Mouse (Mus musculus) cerebellum, adult 9-10 months (tissue): ENCODE data around the gene Dynlt1c.
"Not testable (repeated sequence)": the region's sequence is repeated elsewhere in the genome, so short reads cannot be mapped to it uniquely, and the experiment has no call there.

Source experiments
- DNase-seq: peaks from one replicate; pipeline ENCODE4 v3.0.0; 2022

Gene Dynlt1c

DNA sequence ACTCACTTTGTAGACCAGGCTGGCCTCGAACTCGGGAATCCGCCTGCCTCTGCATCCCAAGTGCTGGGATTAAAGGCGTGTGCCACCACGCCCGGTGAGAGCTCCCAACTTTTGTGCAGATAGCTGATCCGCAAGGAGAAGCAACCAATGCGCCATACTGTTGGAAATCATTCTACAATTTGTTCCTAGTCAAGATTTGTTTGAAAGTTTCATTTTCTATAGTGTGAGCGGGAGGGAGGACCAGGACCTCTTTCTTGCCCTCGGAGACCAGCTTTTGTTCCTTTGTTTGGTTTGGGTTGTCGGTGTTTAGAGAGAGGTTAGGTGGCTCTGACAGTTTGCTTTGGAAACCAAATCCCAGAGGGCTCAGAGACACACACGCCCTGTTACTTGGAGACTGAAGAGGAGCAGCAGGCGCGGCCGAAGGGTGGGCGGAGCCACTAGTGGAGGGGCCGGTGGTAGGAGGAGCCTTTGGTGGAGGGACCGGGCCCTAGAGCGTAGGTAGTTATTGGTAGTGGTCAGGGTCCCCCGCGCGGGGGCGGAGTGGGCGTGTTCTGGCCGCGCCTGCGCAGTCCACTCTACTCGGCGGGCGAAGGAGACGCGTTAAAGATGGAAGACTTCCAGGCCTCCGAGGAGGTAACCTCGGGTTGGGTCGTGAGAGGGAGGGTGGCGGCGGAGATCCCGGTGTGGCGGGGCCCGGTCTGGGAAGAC is at the start of gene Dynlt1c:
TSS of gene Dynlt1c (plus strand) at position 468 of the 708 bp plus-strand sequence.
- peak; percentile 84 for DNase-seq

DNA sequence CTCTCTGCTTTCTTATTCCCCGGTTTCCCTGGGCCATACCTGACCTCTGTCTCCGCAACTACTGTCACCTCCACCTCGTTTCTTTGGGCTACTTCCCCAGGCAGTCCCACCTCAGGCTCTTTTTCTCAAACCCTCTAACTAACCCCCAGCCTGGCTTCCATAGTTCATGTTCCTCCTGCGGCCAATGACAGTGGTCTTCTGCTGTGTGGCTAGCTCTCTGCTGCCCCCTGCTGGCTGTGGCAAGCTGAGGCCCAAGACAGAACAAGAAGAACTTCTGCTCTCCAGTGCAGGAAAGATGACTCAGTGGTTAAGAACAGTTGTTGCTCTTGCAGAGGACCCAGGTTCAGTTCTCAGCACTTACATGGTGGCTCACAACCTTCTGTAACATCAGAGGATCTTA is 47.7 kb upstream of the Dynlt1c start:
- not testable (repeated sequence) for DNase-seq

DNA sequence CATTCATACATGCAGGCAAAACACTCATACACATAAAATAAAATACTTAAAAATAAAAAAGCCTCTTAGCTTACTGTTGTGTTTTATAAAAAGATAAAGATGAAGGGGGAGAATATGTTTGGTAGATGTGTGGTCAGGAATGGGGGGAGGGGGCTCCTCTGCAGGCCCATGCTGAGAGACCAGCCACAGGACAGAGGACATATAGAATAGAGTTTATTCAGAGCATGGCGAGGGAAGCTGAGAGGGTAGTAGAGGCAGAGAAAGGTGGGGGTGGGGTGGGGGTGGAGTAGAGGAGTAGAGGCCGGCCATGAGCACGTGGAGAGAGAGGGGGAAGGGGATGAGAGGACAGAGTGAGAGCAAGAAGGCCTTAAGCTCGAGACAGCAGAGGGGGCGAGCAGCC is 47.2 kb upstream of the Dynlt1c start:
- DNase-seq, result not testable (repeated sequence)

DNA sequence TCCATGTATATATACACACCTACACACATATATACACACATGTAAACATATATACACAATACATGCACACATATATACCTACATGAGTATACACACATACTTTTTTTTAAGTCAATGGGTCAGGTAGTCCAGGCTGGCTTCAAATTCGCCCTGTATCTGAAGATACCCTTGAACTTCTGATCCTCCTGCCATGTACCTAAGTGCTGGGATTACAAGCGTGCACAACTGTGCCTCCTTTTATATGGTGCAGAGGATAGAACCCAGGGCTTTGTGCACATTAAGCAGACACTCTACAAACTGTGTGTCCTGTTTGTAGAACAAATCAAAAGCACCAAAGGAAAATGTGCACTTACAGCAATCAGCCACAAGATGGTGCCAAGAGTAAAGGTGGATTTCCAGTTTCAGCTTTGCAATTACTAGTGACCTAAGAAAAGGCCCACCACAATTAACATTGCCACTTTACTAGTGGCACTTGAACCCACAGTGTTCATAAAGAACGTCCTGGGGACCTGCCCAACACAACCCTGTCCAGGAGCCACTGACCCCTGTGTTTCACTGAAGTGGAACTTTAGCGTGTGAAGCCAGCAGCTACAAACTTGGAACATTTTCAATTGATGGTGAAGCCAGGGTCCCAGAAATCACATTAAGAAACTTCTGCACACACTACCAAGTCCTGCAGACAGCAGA is 41.9 kb upstream of the Dynlt1c start:
- DNase-seq, result not testable (repeated sequence)

DNA sequence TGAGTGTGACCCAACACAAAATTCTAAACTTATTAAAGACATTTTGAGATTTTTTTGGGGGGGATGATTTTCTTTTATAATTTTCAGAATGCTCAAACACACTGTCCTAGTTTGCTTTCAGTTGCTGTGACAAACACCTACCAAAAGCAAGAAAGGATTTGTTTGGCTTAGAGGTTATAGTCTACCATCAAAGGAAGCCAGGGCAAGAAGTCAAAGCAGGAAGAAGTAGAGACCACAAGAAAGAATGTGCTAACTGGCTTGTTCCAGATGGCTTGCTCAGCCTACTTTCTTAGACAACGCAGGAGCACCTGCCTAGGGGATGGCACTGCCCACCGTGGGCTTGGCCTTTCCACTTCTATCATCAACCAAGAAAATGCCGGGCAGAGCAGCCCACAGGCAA is 36.6 kb upstream of the Dynlt1c start:
- DNase-seq, result not testable (repeated sequence)

DNA sequence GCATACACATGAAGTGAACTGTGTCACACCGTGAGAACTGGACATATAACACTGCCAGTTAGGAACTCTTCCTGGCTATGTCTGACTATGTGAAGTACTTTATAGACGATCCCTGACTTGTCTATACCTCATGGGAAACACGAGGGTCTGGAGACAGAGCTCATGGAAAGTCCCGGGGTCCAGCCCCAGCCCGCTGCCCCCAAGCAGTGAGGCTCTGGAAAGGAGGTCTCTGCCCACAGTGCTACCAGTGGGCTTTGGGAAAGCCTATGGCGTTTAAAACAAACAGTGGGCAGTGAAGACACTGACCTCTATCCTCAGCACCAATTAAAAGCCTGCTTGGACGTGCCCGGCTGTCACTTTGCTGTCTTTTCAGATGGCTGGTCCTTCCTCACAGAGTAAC is 33.6 kb upstream of the Dynlt1c start:
- not testable (repeated sequence) for DNase-seq

DNA sequence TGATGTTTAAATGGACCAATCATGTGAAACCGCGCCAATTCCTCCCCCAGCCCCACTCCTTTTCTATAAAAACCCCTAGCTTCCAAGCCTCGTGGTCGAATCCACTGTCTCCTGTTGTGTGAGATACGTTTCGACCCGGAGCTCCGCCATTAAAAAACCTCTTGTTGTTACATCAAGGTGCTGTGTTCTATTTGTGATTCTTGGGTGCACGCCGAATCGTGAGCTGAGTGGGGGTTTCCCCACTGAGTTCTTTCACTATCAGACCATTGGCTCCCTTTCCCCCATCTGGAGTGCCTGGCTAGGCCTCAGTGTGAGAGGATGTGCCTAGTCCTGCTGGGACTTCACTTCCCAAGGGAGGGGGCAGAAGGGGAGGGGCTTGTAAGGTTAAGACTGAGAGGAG is 30.2 kb upstream of the Dynlt1c start:
- DNase-seq, result not testable (repeated sequence)

DNA sequence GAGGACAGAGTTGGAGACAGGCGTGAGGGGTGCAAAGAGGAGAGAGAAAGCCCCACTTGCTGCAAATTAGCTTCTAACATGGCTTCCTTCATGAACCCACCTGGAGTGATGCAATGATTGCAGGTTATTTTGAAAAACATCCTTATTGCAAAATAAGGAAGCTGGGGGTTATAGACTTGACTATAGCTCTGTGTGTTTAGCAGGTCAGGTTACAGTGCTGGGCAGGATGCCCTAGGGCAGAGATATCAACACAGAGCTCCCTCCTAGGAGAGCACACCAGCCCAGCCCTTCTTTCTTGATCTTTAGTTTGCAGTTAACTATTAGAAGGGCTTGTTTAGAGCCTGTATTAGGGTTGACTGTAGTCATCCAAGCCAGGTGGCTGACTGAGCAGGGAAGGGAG is 29.3 kb upstream of the Dynlt1c start:
- not testable (repeated sequence) for DNase-seq

DNA sequence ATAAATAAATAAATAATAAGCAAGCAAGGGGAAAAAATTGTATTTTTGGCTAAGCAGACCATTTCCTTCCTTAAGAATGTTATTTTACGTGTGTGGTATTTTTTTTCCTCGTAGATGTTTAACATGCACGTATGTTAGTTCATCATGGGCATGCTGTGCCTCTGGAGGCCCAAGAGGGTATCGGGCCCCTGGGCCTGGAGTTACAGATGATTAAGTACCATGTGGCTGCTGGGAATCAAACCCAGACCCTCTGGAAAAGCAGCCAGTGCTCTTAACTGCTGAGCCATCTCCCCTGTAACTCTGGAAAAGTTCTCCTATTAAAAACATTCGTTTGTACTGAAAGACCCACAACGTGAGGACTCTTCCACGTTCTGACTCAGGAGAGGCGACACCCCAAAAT is 26.1 kb upstream of the Dynlt1c start:
- DNase-seq, result not testable (repeated sequence)

DNA sequence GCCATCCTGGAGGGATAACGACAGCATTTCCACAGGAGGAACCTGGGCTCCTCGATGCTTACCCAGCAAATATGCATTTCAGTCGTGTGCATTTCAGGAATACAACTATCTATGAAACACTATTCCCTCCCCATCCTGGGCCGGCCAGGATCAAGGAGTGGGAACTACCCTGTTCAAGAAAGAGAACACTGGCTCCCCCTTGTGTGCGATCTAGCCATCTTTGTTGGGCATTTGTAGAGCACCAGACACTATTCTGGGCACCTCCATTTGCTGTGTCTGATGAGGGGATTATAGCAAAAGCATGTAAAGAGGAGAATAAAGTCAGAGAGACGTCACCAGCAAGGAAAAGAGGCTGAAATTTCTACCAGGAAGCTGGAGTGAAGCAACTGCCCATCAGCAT is 12.8 kb upstream of the Dynlt1c start:
- not testable (repeated sequence) for DNase-seq

DNA sequence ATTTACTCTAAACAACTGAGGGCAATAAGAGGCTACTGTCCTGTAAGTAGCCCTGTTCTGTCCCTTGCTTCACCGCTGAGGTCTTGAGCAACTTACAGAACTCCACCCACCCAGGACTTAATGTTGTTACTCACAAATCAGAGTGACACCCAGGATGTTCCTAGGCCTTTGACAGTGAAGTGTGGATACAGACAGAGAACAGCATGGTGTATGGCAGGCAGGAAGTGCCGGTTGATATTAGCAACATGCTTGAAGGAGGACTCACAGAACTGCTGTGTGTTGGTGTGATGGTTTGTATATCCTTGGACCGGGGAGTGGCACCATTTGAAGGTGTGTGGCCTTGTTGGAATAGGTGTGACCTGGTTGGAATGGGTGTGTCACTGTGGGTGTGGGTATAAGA is 9.4 kb upstream of the Dynlt1c start:
- DNase-seq, result not testable (repeated sequence)

DNA sequence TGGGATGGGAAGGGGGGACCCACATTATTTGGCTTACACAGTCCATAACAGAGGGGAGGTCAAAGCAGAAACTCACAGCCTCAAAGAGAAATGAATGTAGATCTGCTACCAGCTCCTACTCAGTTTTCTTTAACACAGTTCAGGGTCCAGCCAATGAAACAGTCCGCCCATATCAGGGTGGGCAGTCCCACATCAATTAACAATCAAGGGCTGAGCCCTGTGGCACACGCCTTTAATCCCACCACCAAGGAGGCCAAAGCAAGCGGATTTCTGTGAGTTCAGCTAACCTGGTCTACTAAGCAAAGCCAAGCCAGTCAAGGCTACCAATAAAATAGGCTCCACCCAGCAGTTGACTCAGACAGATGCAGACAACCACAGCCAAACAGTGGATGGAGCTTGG is 7.6 kb upstream of the Dynlt1c start:
- not testable (repeated sequence) for DNase-seq

DNA sequence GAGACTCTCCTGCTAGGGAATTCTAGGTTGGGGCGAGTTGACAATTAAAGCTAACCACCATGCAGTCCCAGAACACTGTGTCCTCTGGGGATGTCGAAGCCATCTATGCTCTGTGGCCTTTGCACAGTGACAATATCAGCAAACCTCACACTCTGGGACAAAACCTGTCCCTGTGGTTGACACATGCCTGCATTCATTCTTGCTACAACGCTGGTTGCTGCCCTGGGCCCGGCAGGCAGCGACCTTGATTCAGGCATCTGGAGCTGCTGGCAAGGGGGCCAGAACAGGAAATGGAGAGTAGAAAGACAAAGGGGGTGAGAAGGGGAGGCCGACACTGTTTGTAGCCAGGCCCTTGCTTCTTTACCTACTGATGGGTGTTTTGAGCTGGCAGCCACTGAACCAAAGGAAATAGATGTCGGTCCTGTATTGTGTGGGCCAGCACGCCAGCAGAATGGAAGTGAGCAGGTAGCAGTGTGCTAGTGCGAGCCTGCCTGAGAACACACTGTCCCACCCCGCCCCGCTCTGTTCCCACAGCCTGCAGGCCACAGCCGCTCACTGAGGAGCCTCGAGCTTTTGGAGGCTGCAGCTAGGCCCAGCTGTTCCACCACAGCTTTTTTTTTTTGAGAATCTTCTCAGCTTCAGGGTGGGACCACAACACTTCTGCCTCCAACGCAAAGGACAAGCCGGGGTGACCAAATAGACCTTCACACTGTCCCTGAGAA is 5.5 kb upstream of the Dynlt1c start:
- DNase-seq, result not testable (repeated sequence)

DNA sequence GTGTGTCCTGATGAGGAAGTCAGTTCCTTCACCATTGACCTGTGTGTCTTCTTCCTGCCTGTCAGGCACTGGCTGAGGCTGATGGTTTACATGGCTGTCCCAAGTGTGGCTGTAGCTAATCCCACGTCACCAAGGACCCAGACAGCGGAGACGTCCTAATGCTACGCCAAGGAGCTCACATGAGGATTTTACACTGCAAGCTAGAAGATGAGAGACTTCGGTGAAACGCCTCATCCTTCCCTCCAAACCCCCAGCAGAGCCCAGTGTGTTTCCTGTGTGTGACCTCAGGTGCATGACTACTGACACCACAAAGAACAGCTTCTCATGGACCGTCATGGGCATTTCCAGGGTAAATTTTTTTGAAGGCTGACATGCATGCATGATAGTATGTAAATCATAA is 3.1 kb upstream of the Dynlt1c start:
- DNase-seq, result not testable (repeated sequence)

DNA sequence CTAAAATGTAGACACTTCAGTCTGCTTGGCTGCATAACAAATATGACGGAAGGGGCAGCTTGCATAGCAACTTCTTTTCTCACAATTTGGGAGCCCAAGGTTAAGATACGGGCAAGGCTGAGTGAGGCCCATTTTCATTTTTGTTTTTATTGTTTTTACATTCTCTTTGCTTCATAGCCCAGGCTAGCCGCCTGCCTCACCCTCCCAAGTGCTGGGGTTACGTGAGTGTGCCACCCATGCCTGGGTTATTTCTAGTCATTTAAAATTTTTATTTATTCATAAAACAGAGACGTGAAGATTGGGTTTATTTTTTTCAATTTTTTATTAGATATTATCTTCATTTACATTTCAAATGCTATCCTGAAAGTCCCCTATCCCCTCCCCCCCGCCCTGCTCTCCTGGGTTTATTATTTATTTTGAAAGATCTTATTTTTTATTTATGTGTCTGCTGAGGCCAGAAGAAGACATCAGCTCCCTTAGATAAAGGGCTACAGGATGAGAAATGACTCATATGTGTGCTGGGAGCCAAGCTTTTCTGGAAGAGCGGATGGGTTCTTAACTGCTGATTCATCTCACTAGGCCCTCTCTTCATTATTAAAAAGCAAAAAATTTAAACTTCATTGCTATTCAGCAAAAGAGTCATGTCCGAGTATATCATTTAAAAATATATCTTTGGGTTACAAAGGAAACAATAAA is 1.1 kb upstream of the Dynlt1c start:
- peak; percentile 50 for DNase-seq

DNA sequence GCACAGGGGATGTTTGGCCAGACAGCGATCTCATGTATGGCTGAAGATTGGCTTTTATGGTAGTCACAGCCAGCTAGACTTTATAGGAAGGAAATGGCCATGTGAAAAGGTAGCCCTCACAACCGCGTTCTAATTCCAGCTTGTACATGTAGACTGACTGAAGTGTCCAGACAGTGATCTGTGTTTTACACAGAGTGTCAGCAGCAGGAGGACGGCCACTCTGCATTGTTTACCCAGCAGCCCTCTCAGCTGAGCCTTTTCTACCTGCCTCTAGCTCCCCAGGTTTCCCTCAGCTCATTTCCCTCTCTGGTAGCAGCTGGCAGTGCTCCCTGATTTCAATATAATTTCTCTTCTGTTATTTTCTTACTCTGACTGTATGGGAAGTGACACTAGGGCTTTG is 734 bp downstream of the Dynlt1c start:
- not testable (repeated sequence) for DNase-seq

DNA sequence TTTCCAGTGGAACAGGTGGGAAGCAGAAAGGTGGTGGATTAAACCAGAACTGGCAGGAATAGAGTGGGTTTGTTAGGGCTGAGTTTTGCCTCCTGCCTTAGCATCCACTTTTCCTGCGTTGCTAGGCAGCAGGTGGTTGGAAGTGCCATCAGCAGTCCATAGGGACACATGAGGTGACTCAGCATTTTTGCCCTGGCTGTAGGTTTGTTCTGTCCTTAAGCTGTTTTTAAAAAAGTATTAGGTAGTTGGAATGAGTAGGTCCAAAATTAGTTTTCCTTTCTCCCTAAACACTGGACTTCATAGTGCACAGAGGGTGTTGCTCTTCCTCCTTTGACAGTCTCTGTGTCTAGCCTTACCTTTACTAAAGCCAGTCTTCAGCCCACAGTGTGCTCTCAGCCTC is 3.9 kb downstream of the Dynlt1c start:
- DNase-seq, result not testable (repeated sequence)

DNA sequence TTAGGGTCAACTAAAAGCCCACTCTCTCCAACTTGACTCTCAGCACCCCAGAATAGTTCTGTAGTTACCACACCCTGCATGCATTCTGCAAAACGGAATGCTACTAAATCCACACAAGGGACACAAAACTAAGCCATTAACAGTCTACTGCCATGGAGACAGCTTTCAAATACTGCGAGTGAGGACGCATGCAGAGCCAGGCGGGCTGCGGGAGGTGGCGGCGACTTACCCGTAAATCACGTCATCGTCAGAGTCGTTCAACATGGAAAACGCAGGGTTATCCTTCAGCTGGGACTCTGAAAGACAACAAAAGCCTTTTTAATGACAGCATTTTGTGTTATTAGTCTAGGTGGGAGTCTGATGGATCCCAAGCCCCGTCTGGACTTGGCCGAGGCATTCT is 12.1 kb downstream of the Dynlt1c start:
- not testable (repeated sequence) for DNase-seq

DNA sequence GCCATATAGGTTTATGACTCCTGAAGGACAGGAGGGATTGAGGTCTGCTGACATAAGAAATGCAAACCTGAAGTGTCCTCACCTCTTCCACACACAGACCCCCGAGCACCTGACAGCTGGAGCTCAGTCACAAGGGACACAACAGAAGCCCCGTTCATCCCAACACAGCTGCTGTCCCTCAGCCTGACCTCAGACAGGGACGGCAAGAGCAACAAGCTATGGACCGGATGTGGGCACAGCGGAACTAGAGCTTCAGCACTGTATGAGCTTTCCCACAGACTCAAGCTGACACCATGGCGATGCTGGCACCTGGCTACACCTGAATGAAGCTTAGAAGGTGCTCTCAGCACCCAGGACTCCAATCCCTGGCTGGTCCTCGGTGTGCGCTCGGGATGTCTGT is 12.8 kb downstream of the Dynlt1c start:
- DNase-seq, result not testable (repeated sequence)

DNA sequence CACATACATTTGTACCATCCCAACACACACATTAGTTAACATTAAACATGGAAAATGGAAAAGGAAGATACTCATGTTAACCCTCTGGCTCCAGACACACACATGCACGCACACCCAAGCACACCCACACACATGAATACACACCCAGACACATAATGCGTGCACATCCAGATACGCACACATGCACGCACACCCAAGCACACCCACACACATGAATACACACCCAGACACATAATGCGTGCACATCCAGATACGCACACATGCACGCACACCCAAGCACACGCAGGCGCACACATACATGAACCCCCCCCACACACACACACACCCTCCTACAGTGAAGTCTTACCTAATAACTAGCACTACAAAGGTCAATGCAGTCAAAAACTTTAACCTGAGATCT is 15.3 kb downstream of the Dynlt1c start:
- DNase-seq, result not testable (repeated sequence)

DNA sequence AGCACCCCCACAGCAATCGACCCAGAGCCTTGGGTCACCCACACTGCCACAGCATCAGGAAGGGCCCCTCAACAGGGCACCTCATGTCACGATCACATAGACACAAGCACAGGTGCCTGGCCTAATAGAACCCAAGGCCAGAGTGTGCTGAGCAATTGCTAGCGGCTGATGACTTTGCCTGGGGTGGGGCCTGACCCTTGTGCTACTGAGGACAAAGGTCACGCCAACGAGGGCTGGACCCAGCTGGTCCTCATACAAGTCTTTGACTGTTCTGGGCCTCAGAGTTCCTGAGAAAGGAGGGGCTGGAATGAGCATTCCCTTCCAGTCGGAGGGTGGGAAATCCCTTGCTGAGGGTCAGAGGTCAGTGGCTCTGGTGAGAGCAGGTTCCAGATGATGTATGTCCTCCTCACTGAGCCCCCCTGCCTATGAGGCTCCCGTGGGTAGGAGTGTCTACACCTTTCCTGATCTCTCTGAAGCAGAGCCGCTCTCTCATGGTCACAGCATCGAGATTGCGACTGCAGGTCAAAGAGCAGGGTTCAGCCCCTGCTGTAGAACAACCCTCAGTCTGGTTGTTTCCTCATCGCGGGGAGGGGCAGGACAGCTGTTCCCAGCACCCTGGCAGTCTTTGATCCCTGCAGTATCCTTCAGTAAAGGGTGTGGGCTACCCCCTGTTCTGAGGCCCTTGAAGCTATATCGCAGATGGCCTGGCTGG is 16.4 kb downstream of the Dynlt1c start:
- not testable (repeated sequence) for DNase-seq

DNA sequence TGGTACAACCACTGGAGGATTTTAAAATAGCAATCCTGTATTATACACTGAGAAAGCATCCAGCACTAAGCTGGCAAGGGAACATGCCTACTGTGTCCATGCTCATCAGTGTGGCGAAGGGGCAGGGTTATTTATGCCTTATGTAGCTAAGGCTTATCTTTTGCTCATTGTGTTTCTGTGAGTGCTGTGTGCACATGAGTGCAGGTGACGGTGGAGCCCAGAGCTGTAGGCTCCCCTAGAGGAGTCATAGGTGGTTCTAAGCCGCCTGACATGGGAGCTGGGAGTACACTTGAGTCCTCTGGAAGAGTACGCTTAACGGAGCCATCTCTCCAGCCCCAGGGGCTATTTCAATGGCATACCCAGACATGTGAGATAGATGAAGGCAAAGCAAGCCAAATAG is 17.8 kb downstream of the Dynlt1c start:
- not testable (repeated sequence) for DNase-seq
